Mouse (Mus musculus) gonadal fat pad, adult 2 months (tissue): ENCODE measurements around the gene Ankrd13d. TPM values are rescaled to one million over a fixed set of nuclear protein-coding genes. Genes with fewer than 3 reads are reported as not detected.

Experiments used
- DNase-seq: peaks from one replicate; pipeline ENCODE4 v3.0.0-alpha.2; 2012; ENCODE audit warnings: low read depth
- polyA plus RNA-seq: library from polyadenylated mRNA; depleted of rRNA; stranded (reverse); fragments of >200 nt; gene quantifications from 2 replicates; pipeline ENCODE4 v1.2.3, GENCODE M21; 2012; rRNA removed

Ankrd13d gene
- polyA plus RNA-seq, 1 experiment: 12.6 TPM

GRCm38 (mm10) chr19:4227446-4227845, 55.5 kb downstream of the Ankrd13d start:
- no peak for DNase-seq

DNA sequence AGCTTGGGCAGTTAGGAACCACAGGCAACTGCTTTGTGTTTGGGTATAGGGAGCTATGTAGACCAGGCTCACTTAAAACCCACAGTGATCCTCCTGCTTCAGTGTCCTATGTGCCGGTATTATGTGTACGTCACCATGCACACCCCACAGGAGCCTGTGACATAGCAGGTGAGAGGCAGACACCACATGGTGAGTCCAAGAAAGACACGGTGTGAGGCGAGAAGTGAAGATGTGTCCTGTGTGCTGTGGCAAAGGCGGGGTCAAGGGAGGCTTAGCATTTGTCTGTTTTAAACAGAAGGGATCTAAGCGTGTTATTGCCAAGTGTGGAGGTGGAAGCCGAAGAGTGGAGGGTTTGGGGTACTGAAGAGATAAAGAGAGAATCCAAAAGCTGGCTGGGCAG, 56.2 kb downstream of the Ankrd13d start:
- DNase-seq: no peak

DNA sequence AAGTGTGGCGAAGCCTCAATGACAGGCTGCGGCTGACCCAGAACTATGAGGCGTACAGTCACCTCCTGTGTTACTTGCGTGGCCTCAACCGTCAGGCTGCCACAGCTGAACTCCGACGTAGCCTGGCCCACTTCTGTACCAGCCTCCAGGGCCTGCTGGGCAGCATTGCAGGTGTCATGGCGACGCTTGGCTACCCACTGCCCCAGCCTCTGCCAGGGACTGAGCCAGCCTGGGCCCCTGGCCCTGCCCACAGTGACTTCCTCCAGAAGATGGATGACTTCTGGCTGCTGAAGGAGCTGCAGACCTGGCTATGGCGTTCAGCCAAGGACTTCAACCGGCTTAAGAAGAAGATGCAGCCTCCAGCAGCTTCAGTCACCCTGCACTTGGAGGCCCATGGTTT, 60.8 kb downstream of the Ankrd13d start:
- no peak for DNase-seq

DNA sequence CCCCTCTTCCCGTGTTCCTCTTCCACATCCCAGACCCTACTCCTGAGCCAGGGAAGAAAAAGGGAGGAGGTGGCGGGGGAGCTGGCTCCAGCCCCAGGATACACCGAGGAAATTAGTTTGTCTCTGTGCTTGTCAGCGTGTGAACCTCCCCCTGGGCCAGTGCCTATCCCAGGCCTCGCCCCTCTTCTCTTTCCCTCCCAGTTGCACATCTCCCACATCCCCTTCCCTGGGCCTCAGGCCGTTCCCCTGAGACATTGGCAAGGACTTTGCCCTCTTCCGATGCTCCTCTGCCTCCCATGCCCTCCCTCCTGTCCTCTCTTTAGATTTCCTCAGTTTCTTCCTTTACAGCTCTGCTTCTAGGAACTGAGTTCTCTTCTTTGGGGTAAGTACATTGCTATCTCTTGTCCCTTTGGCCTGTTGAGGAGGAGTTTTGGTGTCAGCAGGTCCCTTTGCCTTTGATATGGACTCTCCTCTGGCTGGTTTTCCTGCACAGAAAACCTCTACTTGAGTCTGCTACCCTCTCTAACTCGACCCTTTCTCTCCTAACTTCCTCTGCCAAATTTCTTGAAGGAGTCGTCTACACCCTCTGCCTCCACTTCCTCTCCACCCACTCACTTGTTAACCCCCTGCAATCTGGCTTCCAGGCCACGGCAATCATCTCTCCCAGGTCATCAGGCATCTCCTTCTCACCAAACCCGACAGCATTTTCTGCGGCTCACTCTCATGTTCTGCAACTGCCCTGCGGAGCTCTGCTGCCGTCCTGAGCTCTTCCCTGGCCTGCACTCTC, 61.8 kb downstream of the Ankrd13d start:
- no peak for DNase-seq

DNA sequence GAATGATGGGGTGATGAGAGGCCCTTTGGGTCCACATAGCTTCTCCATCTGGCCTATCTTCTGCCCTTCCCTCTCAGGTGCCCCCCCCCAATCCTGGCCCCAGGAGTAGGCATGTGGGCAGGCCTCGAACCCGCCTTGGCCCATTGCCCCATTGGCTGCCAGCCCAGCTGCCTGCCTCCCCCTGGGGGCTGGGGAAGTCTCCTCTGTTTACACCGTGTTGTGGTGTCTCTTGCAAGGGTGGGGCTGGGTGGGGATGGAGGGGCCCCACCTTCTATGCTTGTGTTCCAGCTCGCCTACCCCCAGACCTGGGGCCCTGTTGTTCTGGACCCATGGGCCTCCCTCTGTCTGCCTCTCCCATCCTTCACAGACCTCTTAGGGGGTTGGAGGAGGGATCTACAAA, 62.5 kb downstream of the Ankrd13d start:
- no peak for DNase-seq

Other genes starting within 250 kb of the Ankrd13d start
- gene Gstp1, start 245.2 kb downstream of the Ankrd13d start, polyA plus RNA-seq: 787 and 813 TPM in 2 replicates
- 14.7 and 39.9 TPM in 2 replicates for gene Gstp2, start 237.1 kb downstream of the Ankrd13d start, polyA plus RNA-seq
- 0.93 and 3.0 TPM in 2 replicates for gene Gstp3, start 223.6 kb downstream of the Ankrd13d start, polyA plus RNA-seq
- not detected in 2 replicates for gene Cabp2, start 201.6 kb downstream of the Ankrd13d start, polyA plus RNA-seq
- 162 and 208 TPM in 2 replicates for gene Cdk2ap2, start 186.0 kb downstream of the Ankrd13d start, polyA plus RNA-seq
- 68.4 and 81.9 TPM in 2 replicates for gene Pitpnm1, start 183.1 kb downstream of the Ankrd13d start, polyA plus RNA-seq
- gene Aip, start 157.3 kb downstream of the Ankrd13d start, polyA plus RNA-seq: 99.1 and 121 TPM in 2 replicates
- gene Gpr152, start 143.3 kb downstream of the Ankrd13d start, polyA plus RNA-seq: 0.20 and 0.39 TPM in 2 replicates
- 0.15 and 0.28 TPM in 2 replicates for gene Cabp4, start 139.1 kb downstream of the Ankrd13d start, polyA plus RNA-seq
- gene Coro1b, start 134.5 kb downstream of the Ankrd13d start, polyA plus RNA-seq: 251 and 287 TPM in 2 replicates
- gene Ptprcap, start 129.5 kb downstream of the Ankrd13d start, polyA plus RNA-seq: 5.8 and 5.9 TPM in 2 replicates
- 31.1 and 32.0 TPM in 2 replicates for gene Rps6kb2, start 119.8 kb downstream of the Ankrd13d start, polyA plus RNA-seq
- 8.4 and 10.0 TPM in 2 replicates for gene Carns1, start 107.7 kb downstream of the Ankrd13d start, polyA plus RNA-seq
- gene Tbc1d10c, start 91.9 kb downstream of the Ankrd13d start, polyA plus RNA-seq: 3.6 and 4.5 TPM in 2 replicates
- 570 and 585 TPM in 2 replicates for gene Ppp1ca, start 91.1 kb downstream of the Ankrd13d start, polyA plus RNA-seq
- 27.3 and 31.9 TPM in 2 replicates for gene Rad9a, start 81.5 kb downstream of the Ankrd13d start, polyA plus RNA-seq
- gene Clcf1, start 68.9 kb downstream of the Ankrd13d start, polyA plus RNA-seq: 6.6 and 7.9 TPM in 2 replicates
- 1.2 TPM in 1 of 2 replicates, not detected in the other for gene AC109138.7, start 68.8 kb downstream of the Ankrd13d start, polyA plus RNA-seq
- gene Pold4, start 51.2 kb downstream of the Ankrd13d start, polyA plus RNA-seq: 111 and 164 TPM in 2 replicates
- 87.3 and 91.4 TPM in 2 replicates for gene Ssh3, start 14.0 kb downstream of the Ankrd13d start, polyA plus RNA-seq
- 74.0 and 79.1 TPM in 2 replicates for gene Grk2, start 23.1 kb upstream of the Ankrd13d start, polyA plus RNA-seq
- 119 and 122 TPM in 2 replicates for gene Kdm2a, start 115.1 kb upstream of the Ankrd13d start, polyA plus RNA-seq
- 18.6 and 26.0 TPM in 2 replicates for gene Rhod, start 156.3 kb upstream of the Ankrd13d start, polyA plus RNA-seq
- gene Syt12, start 194.3 kb upstream of the Ankrd13d start, polyA plus RNA-seq: 73.8 and 88.6 TPM in 2 replicates
- 6.5 and 11.0 TPM in 2 replicates for gene 2010003K11Rik, start 215.4 kb upstream of the Ankrd13d start, polyA plus RNA-seq
- gene Pcx, start 227.3 kb upstream of the Ankrd13d start, polyA plus RNA-seq: 249 and 264 TPM in 2 replicates